Mouse (Mus musculus) heart, embryonic 12.5 days (tissue): Measurements from ENCODE around the gene Galnt15. TPM values are rescaled to one million over a fixed set of nuclear protein-coding genes. Genes with fewer than 3 reads are reported as not detected.

ENCODE experiments used
- ATAC-seq: fragments of 200-750 bp; cut with Nextera tagmentation; 2 replicates; pipeline ENCODE4 v1.8.0; 2017; ENCODE audit warnings: moderate TSS enrichment, moderate library complexity; ENCODE audit not compliant: insufficient number of reproducible peaks, low FRiP score
- H3K27ac ChIP-seq: fragments of 300-500 bp; sonication (generic); 2 replicates; pipeline ENCODE4 v1.5.1; 2016; ENCODE audit warnings: mild to moderate bottlenecking, moderate library complexity; ENCODE audit not compliant: poor library complexity, severe bottlenecking
- H3K27me3 ChIP-seq: fragments of 300-500 bp; sonication (generic); replicated peaks from 2 replicates; pipeline ENCODE4 v1.6.1; 2016; ENCODE audit warnings: mild to moderate bottlenecking, moderate library complexity
- H3K36me3 ChIP-seq: fragments of 300-500 bp; sonication (generic); 2 replicates; pipeline ENCODE4 v1.6.1; 2016; ENCODE audit warnings: mild to moderate bottlenecking, moderate library complexity
- H3K4me1 ChIP-seq: fragments of 300-500 bp; sonication (generic); replicated peaks from 2 replicates; pipeline ENCODE4 v1.6.1; 2016; ENCODE audit warnings: mild to moderate bottlenecking
- H3K4me2 ChIP-seq: fragments of 300-500 bp; sonication (generic); 2 replicates; pipeline ENCODE4 v1.6.1; 2016; ENCODE audit warnings: mild to moderate bottlenecking, moderate library complexity
- H3K4me3 ChIP-seq: fragments of 300-500 bp; sonication (generic); 2 replicates; pipeline ENCODE4 v1.5.1; 2016; ENCODE audit warnings: mild to moderate bottlenecking
- H3K9ac ChIP-seq: fragments of 300-500 bp; sonication (generic); 2 replicates; pipeline ENCODE4 v1.6.1; 2016; ENCODE audit warnings: mild to moderate bottlenecking, moderate library complexity
- H3K9me3 ChIP-seq: fragments of 300-500 bp; sonication (generic); replicated peaks from 2 replicates; pipeline ENCODE4 v1.6.1; 2016; ENCODE audit warnings: mild to moderate bottlenecking, moderate library complexity
- WGBS: fragments of 180-500 bp; shearing (Covaris S2); methylation state at CpG from one replicate; pipeline ENCODE4 v1.1.7; 2016; 5-methylcytosine and 5-hydroxymethylcytosine counted together
- polyA plus RNA-seq: library from polyadenylated mRNA; unstranded; fragments of >200 nt; fragmentation: Nextera tagmentation; extraction: Ambion mirVana; gene quantifications from 2 replicates; pipeline ENCODE4 v1.2.1, GENCODE M21; 2016

The Galnt15 gene
- polyA plus RNA-seq, 1 experiment from 2014 or later = 0.29 TPM

GRCm38 (mm10) chr14:32091704-32092103 lies 62.9 kb downstream of the Galnt15 start:
- Histone ChIP-seq H3K4me1 (peaks cover 26% of the 10 kb centered on the region), H3K27me3 (no peaks in the 10 kb centered on the region), H3K9me3 (no peaks in the 10 kb centered on the region), H3K27ac (no peak overlapping the region), H3K9ac (no peak overlapping the region), H3K4me3 (no peak overlapping the region), H3K4me2 (no peak overlapping the region), H3K36me3 (peaks cover 42% of the 10 kb centered on the region)
- ATAC-seq = no peak
- WGBS = 84% methylated on average over 4 of the region's 4 CpGs

GRCm38 (mm10) chr14:32093018-32093417 lies 64.2 kb downstream of the Galnt15 start:
- H3K9ac ChIP-seq = no peak overlapping the region; the same call in 1 of the 2 replicates
- no peak overlapping the region for H3K4me3 ChIP-seq
- peak overlapping the region; percentile 37; the same call in 1 of the 2 replicates for H3K4me2 ChIP-seq
- peaks cover 56% of the 10 kb centered on the region for H3K36me3 ChIP-seq
- H3K27ac ChIP-seq = peak overlapping the region; percentile 33
- H3K9me3 ChIP-seq = no peaks in the 10 kb centered on the region
- no peaks in the 10 kb centered on the region for H3K27me3 ChIP-seq
- ATAC-seq = no peak
- peaks cover 20% of the 10 kb centered on the region for H3K4me1 ChIP-seq
- WGBS = 61% methylated on average over 1 of the region's 1 CpGs

- Histone ChIP-seq H3K36me3 (peaks cover 61% of the 10 kb centered on the region), H3K27me3 (no peaks in the 10 kb centered on the region), H3K9me3 (no peaks in the 10 kb centered on the region), H3K27ac (peak overlapping the region; percentile 33), H3K4me2 (peak overlapping the region; percentile 37; the same call in 1 of the 2 replicates), H3K4me3 (no peak overlapping the region), H3K4me1 (peaks cover 20% of the 10 kb centered on the region), H3K9ac (no peak overlapping the region; the same call in 1 of the 2 replicates)
- 33% methylated on average over 11 of the region's 11 CpGs for WGBS
- peak; percentile 74; the same call in 1 of the 2 replicates for ATAC-seq
These were observed 64.8 kb downstream of the Galnt15 start for GRCm38 (mm10) chr14:32093500-32094117.

DNA sequence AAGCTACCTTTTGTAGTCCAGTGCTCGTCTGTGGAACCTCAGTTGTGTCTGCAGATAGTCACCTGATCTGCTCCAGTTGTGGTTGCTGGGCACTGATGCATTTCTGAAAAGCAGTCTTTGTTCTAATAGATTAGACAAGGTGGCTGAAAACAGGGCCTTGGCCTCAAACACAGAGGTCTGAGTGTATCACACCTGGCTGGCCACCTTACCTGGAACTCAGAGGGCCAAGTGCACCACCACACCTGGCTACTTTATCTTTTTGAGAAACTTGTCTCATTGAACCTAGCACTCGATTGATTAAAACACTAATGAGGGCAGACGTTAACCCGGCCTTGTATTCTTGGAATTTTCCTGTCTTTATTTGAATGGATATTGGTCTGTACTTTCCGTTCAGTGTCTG lies 66.9 kb downstream of the Galnt15 start:
- H3K4me1 ChIP-seq = peaks cover 16% of the 10 kb centered on the region
- 88% methylated on average over 5 of the region's 5 CpGs for WGBS
- no peak for ATAC-seq
- no peak overlapping the region for H3K4me2 ChIP-seq
- no peak overlapping the region for H3K27ac ChIP-seq
- H3K36me3 ChIP-seq = peaks cover 82% of the 10 kb centered on the region
- no peak overlapping the region for H3K4me3 ChIP-seq
- 0 out of 2 replicates have a peak, but pooled peaks cover 3% of the 10 kb centered on the region for H3K9me3 ChIP-seq
- no peak overlapping the region for H3K9ac ChIP-seq
- H3K27me3 ChIP-seq = no peaks in the 10 kb centered on the region

GRCm38 (mm10) chr14:32096740-32097139 lies 68.0 kb downstream of the Galnt15 start:
- peaks cover 85% of the 10 kb centered on the region for H3K36me3 ChIP-seq
- no peak overlapping the region for H3K4me3 ChIP-seq
- WGBS = 84% methylated on average over 5 of the region's 5 CpGs
- 0 out of 2 replicates have a peak, but pooled peaks cover 3% of the 10 kb centered on the region for H3K9me3 ChIP-seq
- no peak overlapping the region for H3K27ac ChIP-seq
- H3K27me3 ChIP-seq = no peaks in the 10 kb centered on the region
- H3K4me1 ChIP-seq = peaks cover 16% of the 10 kb centered on the region
- no peak overlapping the region for H3K9ac ChIP-seq
- ATAC-seq = no peak
- no peak overlapping the region for H3K4me2 ChIP-seq

GRCm38 (mm10) chr14:32097691-32098090 lies 68.9 kb downstream of the Galnt15 start:
- WGBS = 93% methylated on average over 7 of the region's 7 CpGs

GRCm38 (mm10) chr14:32098951-32099350 lies 70.2 kb downstream of the Galnt15 start:
- H3K27ac ChIP-seq = no peak overlapping the region
- 0 out of 2 replicates have a peak, but pooled peaks cover 3% of the 10 kb centered on the region for H3K9me3 ChIP-seq
- no peak overlapping the region for H3K4me3 ChIP-seq
- peaks cover 91% of the 10 kb centered on the region for H3K36me3 ChIP-seq
- no peak overlapping the region for H3K9ac ChIP-seq
- H3K4me2 ChIP-seq = no peak overlapping the region
- 96% methylated on average over 3 of the region's 3 CpGs for WGBS
- H3K27me3 ChIP-seq = no peaks in the 10 kb centered on the region
- ATAC-seq = no peak
- H3K4me1 ChIP-seq = peaks cover 4% of the 10 kb centered on the region

More at GRCm38 (mm10) chr14:32097691-32098090, 68.9 kb downstream of the Galnt15 start:
- 0 out of 2 replicates have a peak, but pooled peaks cover 3% of the 10 kb centered on the region for H3K9me3 ChIP-seq
- H3K27me3 ChIP-seq = no peaks in the 10 kb centered on the region
- no peak overlapping the region for H3K4me3 ChIP-seq
- H3K9ac ChIP-seq = no peak overlapping the region
- H3K27ac ChIP-seq = no peak overlapping the region
- no peak for ATAC-seq
- H3K4me1 ChIP-seq = peaks cover 16% of the 10 kb centered on the region
- H3K36me3 ChIP-seq = peaks cover 86% of the 10 kb centered on the region
- no peak overlapping the region for H3K4me2 ChIP-seq

DNA sequence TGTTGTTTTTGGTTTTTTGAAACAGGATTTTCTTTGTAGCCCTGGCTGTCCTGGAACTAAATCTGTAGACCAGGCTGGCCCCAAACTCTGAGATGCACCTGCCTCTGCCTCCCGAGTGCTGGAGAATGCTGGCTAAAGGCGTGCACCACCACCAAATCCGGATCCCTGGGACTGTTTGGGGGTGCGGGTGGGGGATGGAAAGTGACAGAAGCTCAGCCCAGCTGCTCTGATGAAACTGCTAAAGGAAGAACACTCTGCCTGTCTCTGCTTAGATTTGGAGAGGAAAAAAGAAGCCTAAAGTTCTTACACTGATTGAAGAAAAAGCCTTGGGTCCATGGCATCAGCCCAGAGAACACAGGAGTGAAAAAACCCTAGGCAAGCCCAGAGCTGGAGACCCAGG lies 74.8 kb downstream of the Galnt15 start:
- WGBS = 78% methylated on average over 4 of the region's 4 CpGs
- Histone ChIP-seq H3K36me3 (peaks cover 54% of the 10 kb centered on the region), H3K27ac (no peak overlapping the region), H3K4me1 (peaks cover 6% of the 10 kb centered on the region), H3K9me3 (0 out of 2 replicates have a peak, but pooled peaks cover 3% of the 10 kb centered on the region), H3K4me3 (no peak overlapping the region), H3K9ac (no peak overlapping the region), H3K4me2 (no peak overlapping the region), H3K27me3 (no peaks in the 10 kb centered on the region)
- ATAC-seq = no peak

DNA sequence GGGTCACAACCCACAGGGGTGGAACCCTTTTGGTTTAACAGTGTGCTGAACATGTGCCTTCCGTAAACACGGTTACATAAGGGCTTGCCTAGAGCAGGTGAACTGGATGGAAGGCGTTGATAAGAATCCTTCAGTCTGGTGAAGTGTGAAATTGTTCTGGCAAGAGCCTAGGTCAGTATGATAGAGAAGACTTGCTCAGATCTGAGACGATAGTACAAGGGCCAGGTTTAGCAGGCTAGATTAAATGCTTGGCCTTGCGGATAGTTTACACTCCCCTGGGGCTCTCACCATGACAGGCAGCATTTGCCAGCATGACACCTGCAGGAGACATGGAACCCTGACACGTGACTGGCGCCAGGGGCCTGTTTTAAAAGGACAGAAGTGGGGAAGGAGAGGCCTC lies 76.9 kb downstream of the Galnt15 start:
- H3K36me3 ChIP-seq = peaks cover 33% of the 10 kb centered on the region
- H3K9ac ChIP-seq = no peak overlapping the region
- no peak overlapping the region for H3K4me2 ChIP-seq
- no peaks in the 10 kb centered on the region for H3K27me3 ChIP-seq
- ATAC-seq = no peak
- peaks cover 6% of the 10 kb centered on the region for H3K4me1 ChIP-seq
- H3K27ac ChIP-seq = no peak overlapping the region
- no peaks in the 10 kb centered on the region for H3K9me3 ChIP-seq
- 36% methylated on average over 7 of the region's 7 CpGs for WGBS
- H3K4me3 ChIP-seq = no peak overlapping the region

DNA sequence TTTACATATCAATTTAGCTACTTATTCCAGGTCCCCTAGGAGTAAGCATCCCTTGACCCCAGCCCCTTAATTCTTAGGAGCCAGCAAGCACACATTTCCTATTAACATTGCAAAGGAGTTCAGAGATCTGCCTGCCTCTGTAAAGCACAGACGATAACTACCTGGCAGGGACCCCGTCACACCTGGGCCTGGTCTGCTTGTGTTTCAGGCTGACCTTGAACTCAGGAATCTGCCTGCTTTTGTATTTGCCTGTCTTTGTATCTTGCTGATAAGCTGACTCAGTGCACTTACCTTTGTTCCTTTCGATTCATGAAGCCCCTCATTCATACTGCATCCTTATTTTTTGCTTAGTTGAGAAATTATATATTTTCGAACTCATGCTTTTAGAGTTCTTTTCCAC lies 78.1 kb downstream of the Galnt15 start:
- Histone ChIP-seq H3K9ac (no peak overlapping the region), H3K9me3 (no peaks in the 10 kb centered on the region), H3K4me2 (no peak overlapping the region), H3K27ac (no peak overlapping the region), H3K4me1 (peaks cover 6% of the 10 kb centered on the region), H3K27me3 (no peaks in the 10 kb centered on the region), H3K36me3 (peaks cover 25% of the 10 kb centered on the region), H3K4me3 (no peak overlapping the region)
- ATAC-seq = no peak
- 87% methylated on average over 4 of the region's 4 CpGs for WGBS
